Mouse (Mus musculus): ENCODE data around the gene Kcna7. TPM values are rescaled to one million over a fixed set of nuclear protein-coding genes. Genes with fewer than 3 reads are reported as not detected.
A peak's percentile ranks its signal among the peaks of the same experiment; 100 is the strongest.
"Not testable (repeated sequence)": the region's sequence is repeated elsewhere in the genome, so short reads cannot be mapped to it uniquely, and the experiment has no call there.

Kcna7 gene
- polyA plus RNA-seq, 1 experiment from 2014 or later, result not detected

DNA sequence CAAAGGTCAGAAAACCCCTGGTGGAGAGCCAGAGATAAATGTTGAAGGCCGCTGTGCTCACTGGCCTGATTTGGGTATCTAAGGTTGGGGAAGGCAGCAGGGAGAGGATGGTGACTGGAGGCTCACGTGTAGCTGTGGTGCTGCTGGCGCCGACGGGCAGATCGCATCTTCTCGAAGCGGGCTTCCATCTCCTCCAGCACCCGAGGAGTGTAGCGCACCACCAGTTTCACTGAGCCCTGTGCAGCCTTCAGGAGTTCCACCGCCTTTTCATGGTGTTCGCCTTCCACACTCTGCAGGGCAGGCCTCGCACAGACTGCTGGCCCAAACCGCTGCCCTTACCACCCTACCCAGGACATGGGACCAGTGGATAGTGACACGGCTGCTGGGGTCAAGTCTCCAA lies 37.3 kb upstream of the Kcna7 start:
- no peak for ATAC-seq (ENCODE audit: low FRiP score)
- H3K4me2 ChIP-seq, result peak overlapping the region; percentile 91
- H3K36me3 ChIP-seq (replicated peaks), result peaks cover 12% of the 10 kb centered on the region
- H3K9me3 ChIP-seq, result no peaks in the 10 kb centered on the region
- H3K27me3 ChIP-seq, result peaks cover 48% of the 10 kb centered on the region
- 80% methylated on average over 15 of the region's 15 CpGs for WGBS
- no peak overlapping the region for H3K27ac ChIP-seq
- peaks cover 45% of the 10 kb centered on the region for H3K4me1 ChIP-seq
- peak overlapping the region; percentile 78 for H3K4me3 ChIP-seq (replicated peaks)
- peak overlapping the region; percentile 83; the same call in 1 of the 2 replicates for H3K9ac ChIP-seq

DNA sequence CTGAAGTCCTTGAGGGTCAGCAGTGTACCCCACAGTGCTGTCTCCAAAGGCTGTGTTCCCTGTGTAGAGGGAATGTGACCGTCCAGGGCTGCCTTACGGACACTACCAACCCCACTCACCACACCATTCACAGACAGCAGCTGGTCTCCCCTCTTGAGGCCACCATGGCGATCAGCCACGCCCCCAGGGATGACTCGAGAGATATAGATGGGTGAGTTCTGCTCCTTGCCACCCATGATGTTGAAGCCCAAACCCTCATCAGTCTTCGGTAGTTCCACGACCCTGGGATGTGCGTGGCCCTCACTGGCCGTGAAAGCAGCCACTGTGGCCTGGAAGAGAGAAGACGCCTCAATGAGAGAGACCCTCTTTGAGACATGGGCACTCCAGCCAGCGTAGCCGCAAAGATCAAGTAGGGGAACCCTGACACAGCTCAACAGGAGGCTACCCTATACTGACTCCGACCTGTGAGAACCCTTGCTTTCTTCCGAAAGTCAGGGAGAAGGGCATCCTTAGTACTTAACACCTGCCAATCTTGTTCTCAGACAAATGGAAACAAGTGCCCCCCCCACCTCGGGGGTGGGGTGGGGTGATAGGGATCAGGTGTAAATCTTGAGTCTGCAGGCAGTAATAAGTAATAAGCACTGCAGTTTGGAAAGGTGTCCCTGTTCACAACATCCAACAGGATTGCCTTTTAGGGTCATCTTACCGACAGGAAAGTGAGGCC lies 36.3 kb upstream of the Kcna7 start:
- Histone ChIP-seq H3K36me3 (replicated peaks) (peaks cover 21% of the 10 kb centered on the region), H3K4me3 (replicated peaks) (no peak overlapping the region), H3K9me3 (no peaks in the 10 kb centered on the region), H3K9ac (no peak overlapping the region), H3K4me2 (peak overlapping the region; percentile 75), H3K4me1 (peaks cover 45% of the 10 kb centered on the region), H3K27me3 (peaks cover 38% of the 10 kb centered on the region), H3K27ac (no peak overlapping the region)
- WGBS, result 78% methylated on average over 16 of the region's 16 CpGs
- no peak for ATAC-seq (ENCODE audit: low FRiP score)

DNA sequence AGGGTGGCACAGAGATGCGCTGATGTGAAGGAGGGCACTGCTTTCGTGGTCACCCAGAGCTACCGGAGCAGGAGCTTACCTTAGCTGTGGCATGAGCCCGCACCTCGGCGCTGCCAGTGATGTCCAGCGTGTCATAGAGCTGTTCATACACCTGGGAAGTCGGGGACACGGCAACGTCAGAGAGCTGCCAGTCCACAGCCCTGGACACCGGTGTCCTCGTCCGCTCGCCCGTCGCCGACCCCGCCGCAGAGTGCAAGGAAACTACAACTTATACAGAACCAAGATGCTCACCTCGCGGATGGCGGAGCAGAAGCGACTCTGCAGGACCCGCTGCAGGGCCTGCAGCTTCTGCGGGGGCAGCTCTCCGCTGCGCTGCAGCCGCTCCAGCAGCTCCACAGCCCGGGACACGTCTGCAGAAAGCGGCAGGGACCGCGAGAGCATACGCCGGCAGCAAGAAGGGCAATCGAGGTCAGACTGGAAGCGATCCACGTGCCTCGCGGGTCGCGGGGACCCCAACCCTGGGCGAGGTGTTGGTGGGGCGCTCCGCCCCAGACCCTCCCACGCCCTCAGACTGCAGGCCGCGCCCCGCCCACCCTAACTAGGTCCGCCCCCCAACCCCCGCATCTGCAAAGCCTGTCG lies 35.5 kb upstream of the Kcna7 start:
- peak overlapping the region; percentile 43 for H3K4me3 ChIP-seq (replicated peaks)
- 7% methylated on average over 51 of the region's 52 CpGs for WGBS
- peak overlapping the region; percentile 75 for H3K4me2 ChIP-seq
- peaks cover 36% of the 10 kb centered on the region for H3K27me3 ChIP-seq
- no peak for ATAC-seq (ENCODE audit: low FRiP score)
- H3K27ac ChIP-seq, result no peak overlapping the region
- peaks cover 45% of the 10 kb centered on the region for H3K4me1 ChIP-seq
- H3K9me3 ChIP-seq, result no peaks in the 10 kb centered on the region
- H3K9ac ChIP-seq, result peak overlapping the region; percentile 41
- H3K36me3 ChIP-seq (replicated peaks), result peaks cover 27% of the 10 kb centered on the region

DNA sequence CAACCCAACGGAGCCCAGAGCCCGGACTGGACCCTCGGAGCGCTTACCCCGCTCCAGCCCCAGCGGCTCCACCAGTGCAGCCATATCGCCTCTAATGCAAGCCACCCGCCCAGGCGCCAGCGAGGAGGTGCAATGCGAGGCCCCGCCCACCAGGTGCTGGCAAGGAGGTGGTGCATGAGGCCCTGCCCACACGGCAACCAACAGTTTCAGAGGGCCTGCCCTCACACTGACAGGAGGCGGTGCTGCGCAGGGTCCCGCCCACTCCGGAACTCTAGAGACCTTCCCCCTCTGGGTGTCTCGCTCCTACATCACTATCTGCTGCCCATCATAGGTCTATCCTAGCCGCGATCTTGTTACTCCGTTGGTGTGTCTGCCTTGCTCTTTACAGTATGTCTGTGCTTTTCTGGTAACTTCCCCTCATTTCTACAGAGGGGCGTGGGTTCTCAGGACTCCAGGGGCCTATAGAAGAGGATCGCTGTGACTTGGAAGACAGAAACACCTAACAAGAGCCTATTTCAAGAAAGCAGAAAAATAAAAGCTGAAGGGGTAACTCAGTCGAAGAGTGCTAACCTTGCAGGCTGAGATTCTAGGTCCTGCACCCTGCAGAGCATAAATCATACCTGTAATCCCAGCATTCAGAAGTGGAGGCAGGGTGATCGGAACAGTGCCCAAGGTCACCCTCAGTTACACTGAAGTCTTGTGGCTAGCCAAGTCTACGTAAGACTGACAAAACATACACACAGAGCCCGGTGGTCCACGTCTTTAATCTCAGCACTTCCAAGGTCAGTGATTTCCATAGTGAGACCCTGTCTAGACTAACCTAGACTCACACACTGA lies 34.8 kb upstream of the Kcna7 start, which contains the start of gene Lin7b:
TSS of gene Lin7b (minus strand) at position 109 of the 837 bp plus-strand sequence.
- Histone ChIP-seq H3K4me3 (replicated peaks) (peak within 1 kb of the TSS; percentile 43), H3K4me2 (peak within 1 kb of the TSS; percentile 75), H3K27ac (no peak within 1 kb of the TSS), H3K27me3 (peaks cover 29% of the 10 kb centered on the region), H3K9ac (peak within 1 kb of the TSS; percentile 41), H3K4me1 (peaks cover 38% of the 10 kb centered on the region), H3K9me3 (no peaks in the 10 kb centered on the region), H3K36me3 (replicated peaks) (peaks cover 33% of the 10 kb centered on the region)
- 12% methylated on average over 27 of the region's 28 CpGs for WGBS
- peak; percentile 60 for ATAC-seq (ENCODE audit: low FRiP score)

DNA sequence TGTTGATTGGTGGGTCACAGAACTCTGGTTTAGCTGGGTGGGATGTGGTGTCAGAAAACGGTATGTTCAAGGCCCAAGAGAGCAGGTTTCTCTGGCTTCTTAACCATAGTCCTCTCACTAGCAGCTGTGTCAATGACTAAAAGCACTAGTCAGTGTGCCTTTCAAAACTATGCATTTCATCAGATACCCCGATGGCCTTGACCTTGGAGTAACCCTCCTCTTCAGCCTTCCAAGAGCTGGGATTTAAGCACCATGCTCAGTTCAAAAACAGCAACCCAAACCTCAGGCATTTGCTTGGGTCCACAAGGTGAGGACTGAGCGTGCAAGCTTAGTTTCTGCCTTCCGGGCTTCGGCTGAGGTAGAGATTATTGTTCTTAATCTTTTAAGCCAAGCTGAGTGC lies 33.1 kb upstream of the Kcna7 start:
- no peaks in the 10 kb centered on the region for H3K9me3 ChIP-seq
- no peak overlapping the region for H3K4me2 ChIP-seq
- WGBS, result 91% methylated on average over 5 of the region's 5 CpGs
- no peak for ATAC-seq (ENCODE audit: low FRiP score)
- H3K27me3 ChIP-seq, result peaks cover 26% of the 10 kb centered on the region
- peaks cover 33% of the 10 kb centered on the region for H3K4me1 ChIP-seq
- H3K36me3 ChIP-seq (replicated peaks), result peaks cover 50% of the 10 kb centered on the region
- H3K27ac ChIP-seq, result no peak overlapping the region
- no peak overlapping the region for H3K4me3 ChIP-seq (replicated peaks)
- no peak overlapping the region for H3K9ac ChIP-seq

DNA sequence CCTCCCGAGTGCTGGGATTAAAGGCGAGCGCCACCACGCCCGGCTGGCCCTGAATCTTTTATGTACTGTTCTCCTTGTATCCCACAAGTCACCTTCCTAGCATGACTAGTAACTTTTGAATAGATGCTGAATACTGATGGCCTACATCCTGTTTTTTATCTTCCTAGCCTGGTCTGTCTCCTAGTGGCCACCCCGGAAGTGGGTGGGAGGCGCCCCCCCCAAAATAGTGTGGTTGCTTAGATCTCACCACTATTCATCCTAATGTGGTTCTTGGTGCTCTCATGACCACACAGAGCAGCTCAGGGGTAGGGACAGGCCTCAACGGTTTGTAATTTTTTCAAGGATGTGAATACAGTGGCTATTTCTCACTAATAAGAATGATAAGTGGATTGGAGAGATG lies 30.8 kb upstream of the Kcna7 start:
- WGBS, result 93% methylated on average over 8 of the region's 8 CpGs
- Histone ChIP-seq H3K36me3 (replicated peaks) (peaks cover 73% of the 10 kb centered on the region), H3K4me1 (peaks cover 21% of the 10 kb centered on the region), H3K9ac (no peak overlapping the region), H3K9me3 (no peaks in the 10 kb centered on the region), H3K27ac (no peak overlapping the region), H3K27me3 (peaks cover 9% of the 10 kb centered on the region), H3K4me3 (replicated peaks) (no peak overlapping the region), H3K4me2 (no peak overlapping the region)
- no peak for ATAC-seq (ENCODE audit: low FRiP score)

DNA sequence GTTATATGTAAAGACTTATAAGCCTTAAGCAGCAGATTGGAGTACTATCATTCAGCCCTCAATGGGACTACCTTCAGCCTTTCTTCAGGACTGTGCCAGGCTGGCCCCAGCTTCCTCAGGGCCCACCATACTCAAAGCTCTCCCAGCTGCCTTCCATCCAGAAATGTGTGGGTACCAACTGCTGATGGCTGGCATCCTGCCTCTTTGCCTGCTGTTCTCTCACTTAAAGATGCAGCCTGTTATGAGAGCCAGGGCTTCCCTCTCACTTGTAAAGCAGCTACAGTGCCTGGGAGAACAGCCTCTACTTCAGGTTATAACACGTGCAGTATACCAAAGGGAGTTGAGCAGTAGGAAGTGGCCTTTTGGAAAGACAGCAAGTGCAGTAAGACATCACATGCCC lies 29.4 kb upstream of the Kcna7 start:
- Histone ChIP-seq H3K4me3 (replicated peaks) (no peak overlapping the region), H3K36me3 (replicated peaks) (peaks cover 87% of the 10 kb centered on the region), H3K27ac (no peak overlapping the region), H3K9me3 (no peaks in the 10 kb centered on the region), H3K27me3 (no peaks in the 10 kb centered on the region), H3K9ac (no peak overlapping the region), H3K4me1 (peaks cover 7% of the 10 kb centered on the region; the same call in 1 of the 2 replicates), H3K4me2 (no peak overlapping the region)
- no peak for ATAC-seq (ENCODE audit: low FRiP score)
- WGBS, result 90% methylated on average over 1 of the region's 1 CpGs

DNA sequence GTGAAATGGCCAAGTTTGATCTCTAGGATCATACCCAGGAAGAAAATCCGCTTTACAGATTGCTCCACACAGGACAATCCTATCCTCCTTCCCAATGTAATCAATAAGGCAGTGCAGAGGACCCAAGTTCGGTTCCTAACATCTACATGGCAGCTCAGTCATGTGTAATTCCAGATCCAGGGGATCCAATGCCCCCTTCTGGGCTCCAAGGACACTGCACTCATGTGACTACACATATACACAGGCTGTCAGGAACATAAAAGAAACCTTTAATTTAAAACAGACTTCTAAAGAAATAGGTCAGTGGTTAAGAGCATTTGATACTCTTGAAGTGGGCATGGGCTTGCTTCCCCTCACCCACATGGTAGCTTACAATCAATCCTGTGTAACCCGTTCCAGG lies 19.4 kb upstream of the Kcna7 start:
- H3K36me3 ChIP-seq (replicated peaks), result peaks cover 96% of the 10 kb centered on the region
- H3K4me3 ChIP-seq (replicated peaks), result no peak overlapping the region
- ATAC-seq (ENCODE audit: low FRiP score), result no peak
- no peaks in the 10 kb centered on the region for H3K9me3 ChIP-seq
- no peaks in the 10 kb centered on the region for H3K27me3 ChIP-seq
- H3K4me2 ChIP-seq, result no peak overlapping the region
- H3K27ac ChIP-seq, result no peak overlapping the region
- no peak overlapping the region for H3K9ac ChIP-seq
- 88% methylated on average over 3 of the region's 3 CpGs for WGBS
- H3K4me1 ChIP-seq, result no peaks in the 10 kb centered on the region

DNA sequence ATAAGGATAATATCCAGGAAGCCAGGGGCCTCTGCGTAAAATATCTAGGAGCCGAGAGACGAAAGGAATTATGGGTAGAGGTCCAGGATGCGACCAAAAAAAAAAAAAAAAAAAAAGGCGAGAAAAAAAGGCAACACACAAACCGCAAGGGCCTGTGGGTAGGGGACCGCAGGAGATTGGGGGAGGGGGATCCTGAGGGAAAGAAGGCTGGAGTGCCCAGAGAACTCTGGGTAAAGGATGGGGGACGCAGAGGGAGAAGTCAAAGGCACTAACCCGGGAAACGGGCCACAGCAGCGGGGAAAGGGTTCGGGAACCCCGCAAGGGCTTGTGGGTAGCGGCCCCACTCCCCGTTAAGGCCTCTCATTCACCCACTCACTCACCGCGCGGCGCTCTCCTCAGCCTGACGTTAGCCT lies 10.3 kb upstream of the Kcna7 start:
- H3K27me3 ChIP-seq, result no peaks in the 10 kb centered on the region
- H3K4me1 ChIP-seq, result peaks cover 22% of the 10 kb centered on the region
- peak overlapping the region; percentile 98 for H3K4me2 ChIP-seq
- WGBS, result 0% methylated on average over 15 of the region's 20 CpGs
- no peaks in the 10 kb centered on the region for H3K9me3 ChIP-seq
- peak; percentile 80 for ATAC-seq (ENCODE audit: low FRiP score)
- H3K9ac ChIP-seq, result peak overlapping the region; percentile 97
- peak overlapping the region; percentile 99 for H3K27ac ChIP-seq
- peak overlapping the region; percentile 85 for H3K4me3 ChIP-seq (replicated peaks)
- peaks cover 36% of the 10 kb centered on the region for H3K36me3 ChIP-seq (replicated peaks)

DNA sequence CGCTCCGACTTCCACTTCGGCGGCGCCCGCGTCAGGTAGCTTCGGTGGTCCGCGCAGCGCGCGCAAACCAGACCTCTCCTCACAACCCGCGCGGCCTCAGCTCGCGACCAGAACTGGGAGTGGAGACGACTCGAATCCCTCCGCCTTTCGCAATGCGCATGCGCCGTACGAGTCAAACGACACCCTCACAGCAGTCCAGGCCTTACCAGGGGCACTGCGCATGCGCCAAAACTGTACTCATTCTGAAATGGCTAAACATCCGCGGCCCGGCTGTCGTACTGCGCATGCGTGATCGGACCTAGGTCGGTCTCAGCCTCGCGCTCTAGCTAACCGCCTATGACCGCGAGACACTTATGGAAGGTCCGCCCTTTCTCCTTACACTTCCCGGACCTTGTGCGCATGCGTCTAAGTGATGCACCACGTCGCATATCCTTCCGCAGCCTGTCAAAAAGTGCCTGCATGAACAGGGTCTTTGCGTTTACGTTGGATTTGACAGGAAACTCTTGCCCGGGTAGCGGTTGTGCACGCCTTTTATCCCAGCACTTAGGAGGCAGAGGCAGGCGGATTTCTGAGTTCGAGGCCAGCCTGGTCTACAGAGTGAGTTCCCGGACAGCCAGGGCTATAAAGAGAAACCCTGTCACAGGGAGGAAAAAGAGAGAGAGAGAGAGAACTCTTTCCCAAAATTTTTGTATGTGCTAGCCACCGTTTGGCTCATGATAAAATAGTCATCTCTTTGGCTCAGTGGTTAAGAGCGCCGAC lies 9.7 kb upstream of the Kcna7 start, which contains the start of gene Snrnp70:
TSS of gene Snrnp70 (minus strand) at position 165 of the 759 bp plus-strand sequence.
- Histone ChIP-seq H3K27me3 (no peaks in the 10 kb centered on the region), H3K4me1 (peaks cover 22% of the 10 kb centered on the region), H3K4me2 (peak within 1 kb of the TSS; percentile 98), H3K9me3 (no peaks in the 10 kb centered on the region), H3K9ac (peak within 1 kb of the TSS; percentile 97), H3K36me3 (replicated peaks) (peaks cover 30% of the 10 kb centered on the region), H3K4me3 (replicated peaks) (peak within 1 kb of the TSS; percentile 85), H3K27ac (peak within 1 kb of the TSS; percentile 99)
- ATAC-seq (ENCODE audit: low FRiP score), result peak; percentile 97
- WGBS, result under 1% methylated on average over 60 of the region's 60 CpGs

DNA sequence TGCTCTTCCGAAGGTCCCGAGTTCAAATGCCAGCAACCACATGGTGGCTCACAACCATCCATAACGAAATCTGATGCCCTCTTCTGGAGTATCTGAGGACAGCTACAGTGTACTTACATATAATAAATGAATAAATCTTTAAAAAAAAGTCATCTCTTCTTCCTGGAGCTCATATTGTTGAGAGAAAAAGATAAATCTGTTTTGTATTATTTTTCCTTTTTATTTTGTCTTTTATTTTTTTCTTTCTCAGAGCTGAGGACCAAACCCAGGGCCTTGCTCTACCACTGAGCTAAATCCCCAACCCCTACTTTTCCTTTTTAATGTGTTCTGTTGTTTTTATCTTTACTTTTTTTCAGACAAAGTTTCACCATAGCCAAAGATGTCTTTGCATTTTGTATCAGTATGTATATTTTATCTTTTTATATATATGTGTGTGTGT lies 9.1 kb upstream of the Kcna7 start:
- not testable (repeated sequence) for H3K9me3 ChIP-seq, H3K27me3 ChIP-seq, H3K9ac ChIP-seq
- peak; percentile 22; the same call in 1 of the 2 replicates for ATAC-seq (ENCODE audit: low FRiP score)
- Histone ChIP-seq H3K4me1 (peaks cover 22% of the 10 kb centered on the region), H3K4me3 (replicated peaks) (peak overlapping the region; percentile 85), H3K27ac (peak overlapping the region; percentile 99), H3K4me2 (peak overlapping the region; percentile 64), H3K36me3 (replicated peaks) (peaks cover 26% of the 10 kb centered on the region)
- WGBS, result 6% methylated on average over 3 of the region's 3 CpGs
